Mouse (Mus musculus) stomach, embryonic 15.5 days (tissue): ENCODE measurements at regions not wholly inside any gene's neighbourhood (a gene's known extent, or its start where the extent isn't known, plus 50 kb on each side); places are given as distances from the start of the nearest gene placed in this dataset.

ENCODE experiments used
- ATAC-seq: fragments of 200-750 bp; cut with Nextera tagmentation; 2 replicates; pipeline ENCODE4 v1.8.0; 2017; ENCODE audit warnings: low read depth, moderate number of reproducible peaks, moderate TSS enrichment; ENCODE audit not compliant: insufficient read depth, low FRiP score
- H3K27ac ChIP-seq: fragments of 300-500 bp; sonication (generic); 2 replicates; pipeline ENCODE4 v1.5.1; 2015; ENCODE audit warnings: mild to moderate bottlenecking, inconsistent platforms
- H3K27me3 ChIP-seq: fragments of 300-500 bp; sonication (generic); replicated peaks from 2 replicates; pipeline ENCODE4 v1.6.1; 2015; ENCODE audit warnings: inconsistent platforms
- H3K36me3 ChIP-seq: fragments of 300-500 bp; sonication (generic); 2 replicates; pipeline ENCODE4 v1.6.1; 2015; ENCODE audit warnings: inconsistent platforms
- H3K4me1 ChIP-seq: fragments of 300-500 bp; sonication (generic); 2 replicates; pipeline ENCODE4 v1.6.1; 2015; ENCODE audit warnings: inconsistent platforms
- H3K4me2 ChIP-seq: fragments of 300-500 bp; sonication (generic); 2 replicates; pipeline ENCODE4 v1.6.1; 2015; ENCODE audit warnings: mild to moderate bottlenecking, inconsistent platforms
- H3K4me3 ChIP-seq: fragments of 300-500 bp; sonication (generic); replicated peaks from 2 replicates; pipeline ENCODE4 v1.5.1; 2015; ENCODE audit warnings: inconsistent platforms
- H3K9ac ChIP-seq: fragments of 300-500 bp; sonication (generic); 2 replicates; pipeline ENCODE4 v1.6.1; 2015; ENCODE audit warnings: inconsistent platforms
- H3K9me3 ChIP-seq: fragments of 300-500 bp; sonication (generic); 2 replicates; pipeline ENCODE4 v1.6.1; 2016; ENCODE audit warnings: inconsistent platforms
- WGBS: fragments of 180-500 bp; shearing (Covaris S2); methylation state at CpG from one replicate; pipeline ENCODE4 v1.1.7; 2015; 5-methylcytosine and 5-hydroxymethylcytosine counted together

GRCm38 (mm10) chr3:134102151-134102738 lies 134.0 kb upstream of the Cxxc4 start:
- Histone ChIP-seq H3K27me3 (no peaks in the 10 kb centered on the region), H3K4me2 (no peak overlapping the region), H3K4me3 (no peak overlapping the region), H3K9me3 (no peaks in the 10 kb centered on the region), H3K27ac (no peak overlapping the region), H3K36me3 (no peaks in the 10 kb centered on the region), H3K9ac (no peak overlapping the region), H3K4me1 (no peaks in the 10 kb centered on the region)
- ATAC-seq = no peak
- 47% methylated on average over 3 of the region's 3 CpGs for WGBS

GRCm38 (mm10) chr3:134104625-134105024 lies 131.7 kb upstream of the Cxxc4 start:
- Histone ChIP-seq H3K36me3 (no peaks in the 10 kb centered on the region), H3K4me2 (no peak overlapping the region), H3K9ac (no peak overlapping the region), H3K27ac (no peak overlapping the region), H3K27me3 (no peaks in the 10 kb centered on the region), H3K9me3 (no peaks in the 10 kb centered on the region), H3K4me3 (no peak overlapping the region), H3K4me1 (no peaks in the 10 kb centered on the region)
- WGBS = 79% methylated on average over 1 of the region's 1 CpGs
- no peak for ATAC-seq

- H3K27ac ChIP-seq = no peak overlapping the region
- 57% methylated on average over 2 of the region's 2 CpGs for WGBS
- H3K9ac ChIP-seq = no peak overlapping the region
- no peaks in the 10 kb centered on the region for H3K36me3 ChIP-seq
- H3K4me1 ChIP-seq = no peaks in the 10 kb centered on the region
- H3K4me3 ChIP-seq = no peak overlapping the region
- H3K9me3 ChIP-seq = no peaks in the 10 kb centered on the region
- ATAC-seq = no peak
- no peak overlapping the region for H3K4me2 ChIP-seq
- no peaks in the 10 kb centered on the region for H3K27me3 ChIP-seq
Observed at GRCm38 (mm10) chr3:134105112-134105511, 131.2 kb upstream of the Cxxc4 start.

- Histone ChIP-seq H3K4me2 (no peak overlapping the region), H3K9ac (no peak overlapping the region), H3K4me1 (no peaks in the 10 kb centered on the region), H3K9me3 (no peaks in the 10 kb centered on the region), H3K36me3 (no peaks in the 10 kb centered on the region), H3K27ac (no peak overlapping the region), H3K27me3 (no peaks in the 10 kb centered on the region), H3K4me3 (no peak overlapping the region)
- ATAC-seq = peak; percentile 60; the same call in 1 of the 2 replicates
- 57% methylated on average over 3 of the region's 3 CpGs for WGBS
Observed at GRCm38 (mm10) chr3:134105567-134105966, 130.7 kb upstream of the Cxxc4 start.

- 71% methylated on average over 1 of the region's 1 CpGs for WGBS
- H3K4me2 ChIP-seq = no peak overlapping the region
- H3K4me1 ChIP-seq = no peaks in the 10 kb centered on the region
- no peak overlapping the region for H3K9ac ChIP-seq
- H3K9me3 ChIP-seq = no peaks in the 10 kb centered on the region
- H3K36me3 ChIP-seq = no peaks in the 10 kb centered on the region
- no peaks in the 10 kb centered on the region for H3K27me3 ChIP-seq
- H3K27ac ChIP-seq = no peak overlapping the region
- H3K4me3 ChIP-seq = no peak overlapping the region
- ATAC-seq = no peak
Observed at GRCm38 (mm10) chr3:134114501-134114900, 121.8 kb upstream of the Cxxc4 start.

- H3K9ac ChIP-seq = no peak overlapping the region
- no peak for ATAC-seq
- H3K9me3 ChIP-seq = no peaks in the 10 kb centered on the region
- 94% methylated on average over 4 of the region's 4 CpGs for WGBS
- H3K27me3 ChIP-seq = no peaks in the 10 kb centered on the region
- H3K4me2 ChIP-seq = no peak overlapping the region
- no peak overlapping the region for H3K27ac ChIP-seq
- H3K36me3 ChIP-seq = no peaks in the 10 kb centered on the region
- no peaks in the 10 kb centered on the region for H3K4me1 ChIP-seq
- no peak overlapping the region for H3K4me3 ChIP-seq
Observed at GRCm38 (mm10) chr3:134115007-134115406, 121.3 kb upstream of the Cxxc4 start.

GRCm38 (mm10) chr3:134118898-134119297 lies 117.4 kb upstream of the Cxxc4 start:
- H3K4me1 ChIP-seq = no peaks in the 10 kb centered on the region
- no peak for ATAC-seq
- H3K4me2 ChIP-seq = no peak overlapping the region
- no peak overlapping the region for H3K27ac ChIP-seq
- no peak overlapping the region for H3K4me3 ChIP-seq
- H3K9me3 ChIP-seq = no peaks in the 10 kb centered on the region
- no peaks in the 10 kb centered on the region for H3K27me3 ChIP-seq
- no peak overlapping the region for H3K9ac ChIP-seq
- 79% methylated on average over 4 of the region's 4 CpGs for WGBS
- H3K36me3 ChIP-seq = no peaks in the 10 kb centered on the region

- no peak for ATAC-seq
- H3K9me3 ChIP-seq = no peaks in the 10 kb centered on the region
- H3K27me3 ChIP-seq = no peaks in the 10 kb centered on the region
Observed at GRCm38 (mm10) chr3:134124982-134125381, 111.3 kb upstream of the Cxxc4 start.

GRCm38 (mm10) chr3:134130412-134130811 lies 105.9 kb upstream of the Cxxc4 start:
- 60% methylated on average over 3 of the region's 3 CpGs for WGBS
- Histone ChIP-seq H3K36me3 (no peaks in the 10 kb centered on the region), H3K4me1 (no peaks in the 10 kb centered on the region), H3K27ac (no peak overlapping the region), H3K4me2 (no peak overlapping the region), H3K9ac (no peak overlapping the region), H3K9me3 (no peaks in the 10 kb centered on the region), H3K27me3 (no peaks in the 10 kb centered on the region), H3K4me3 (no peak overlapping the region)
- ATAC-seq = no peak

More at GRCm38 (mm10) chr3:134124982-134125381, 111.3 kb upstream of the Cxxc4 start:
- Histone ChIP-seq H3K27ac (no peak overlapping the region), H3K36me3 (no peaks in the 10 kb centered on the region), H3K4me2 (no peak overlapping the region), H3K9ac (no peak overlapping the region), H3K4me1 (no peaks in the 10 kb centered on the region), H3K4me3 (no peak overlapping the region)

GRCm38 (mm10) chr3:134145251-134145650 lies 91.0 kb upstream of the Cxxc4 start:
- Histone ChIP-seq H3K9ac (no peak overlapping the region), H3K27me3 (no peaks in the 10 kb centered on the region), H3K4me3 (no peak overlapping the region), H3K36me3 (no peaks in the 10 kb centered on the region), H3K27ac (no peak overlapping the region), H3K9me3 (no peaks in the 10 kb centered on the region), H3K4me1 (no peaks in the 10 kb centered on the region), H3K4me2 (no peak overlapping the region)
- no peak for ATAC-seq
- WGBS = 26% methylated on average over 7 of the region's 7 CpGs

- no peak for ATAC-seq
- Histone ChIP-seq H3K36me3 (no peaks in the 10 kb centered on the region), H3K4me2 (no peak overlapping the region), H3K4me3 (no peak overlapping the region), H3K9ac (no peak overlapping the region), H3K27ac (no peak overlapping the region), H3K27me3 (no peaks in the 10 kb centered on the region), H3K4me1 (no peaks in the 10 kb centered on the region), H3K9me3 (no peaks in the 10 kb centered on the region)
- WGBS = 77% methylated on average over 3 of the region's 3 CpGs
Observed at GRCm38 (mm10) chr3:134145935-134146334, 90.3 kb upstream of the Cxxc4 start.

- peak overlapping the region; percentile 51 for H3K4me2 ChIP-seq
- no peaks in the 10 kb centered on the region for H3K4me1 ChIP-seq
- H3K9ac ChIP-seq = no peak overlapping the region; the same call in 1 of the 2 replicates
- no peak overlapping the region for H3K27ac ChIP-seq
- no peaks in the 10 kb centered on the region for H3K9me3 ChIP-seq
- peak overlapping the region; percentile 32 for H3K4me3 ChIP-seq
- H3K36me3 ChIP-seq = no peaks in the 10 kb centered on the region
- 13% methylated on average over 14 of the region's 14 CpGs for WGBS
- H3K27me3 ChIP-seq = no peaks in the 10 kb centered on the region
- peak; percentile 88; the same call in 1 of the 2 replicates for ATAC-seq
Observed at GRCm38 (mm10) chr3:134146373-134147224, 89.7 kb upstream of the Cxxc4 start.
